Mouse (Mus musculus): ENCODE measurements around the gene Klhdc7b. TPM values are rescaled to one million over a fixed set of nuclear protein-coding genes. Genes with fewer than 3 reads are reported as not detected.
"Not testable (repeated sequence)": the region's sequence is repeated elsewhere in the genome, so short reads cannot be mapped to it uniquely, and the experiment has no call there.

Klhdc7b gene
- polyA plus RNA-seq, 1 experiment from 2014 or later, result 0.05 TPM

DNA sequence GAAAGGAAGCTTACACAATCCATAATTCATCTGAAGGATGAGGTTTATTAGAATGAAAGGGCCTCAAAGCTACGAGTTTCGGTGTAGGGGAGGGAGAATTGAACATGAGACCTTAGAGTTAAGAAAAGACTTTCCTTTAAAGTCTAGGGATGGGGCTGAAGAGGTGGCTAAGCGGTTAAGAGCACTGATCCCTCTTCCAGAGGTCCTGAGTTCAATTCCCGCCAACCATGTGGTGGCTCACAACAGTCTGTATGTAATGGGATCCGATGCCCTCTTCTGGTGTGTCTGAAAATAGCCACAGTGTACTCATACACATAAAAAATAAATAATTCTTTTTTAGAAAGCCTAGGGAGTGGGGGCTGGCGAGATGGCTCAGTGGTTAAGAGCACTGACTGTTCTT is 45.6 kb downstream of the Klhdc7b start:
- Histone ChIP-seq H3K4me2 (peak overlapping the region; percentile 90), H3K4me1 (replicated peaks) (peaks cover 28% of the 10 kb centered on the region), H3K9me3 (no peaks in the 10 kb centered on the region), H3K36me3 (peaks cover 25% of the 10 kb centered on the region), H3K27ac (peak overlapping the region; percentile 98), H3K9ac (peak overlapping the region; percentile 84), H3K4me3 (peak overlapping the region; percentile 78), H3K27me3 (no peaks in the 10 kb centered on the region)
- ATAC-seq (ENCODE audit: low FRiP score), result no peak
- WGBS, result 49% methylated on average over 6 of the region's 6 CpGs

DNA sequence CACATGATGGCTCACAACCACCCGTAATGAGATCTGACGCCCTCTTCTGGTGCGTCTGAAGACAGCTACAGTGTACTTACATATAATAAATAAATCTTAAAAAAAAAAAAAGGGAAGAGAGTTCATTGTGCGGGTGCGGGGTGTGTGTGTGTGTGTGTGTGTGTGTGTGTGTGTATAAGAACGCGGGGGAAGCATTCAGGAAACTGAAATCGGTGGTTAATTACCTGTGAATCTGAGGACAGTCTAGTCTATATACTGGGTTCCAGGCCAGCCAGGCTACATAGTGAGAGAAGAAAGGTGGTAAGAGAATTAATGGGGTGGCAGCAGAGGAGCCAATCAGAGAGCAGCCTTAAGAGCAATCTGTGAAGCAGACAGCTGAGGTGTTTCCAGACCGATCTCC is 46.1 kb downstream of the Klhdc7b start:
- peak overlapping the region; percentile 90 for H3K4me2 ChIP-seq
- H3K36me3 ChIP-seq, result peaks cover 22% of the 10 kb centered on the region
- not testable (repeated sequence) for ATAC-seq (ENCODE audit: low FRiP score); H3K27me3 ChIP-seq; H3K4me3 ChIP-seq; H3K9ac ChIP-seq; H3K27ac ChIP-seq; H3K9me3 ChIP-seq
- peaks cover 28% of the 10 kb centered on the region for H3K4me1 ChIP-seq (replicated peaks)
- 79% methylated on average over 9 of the region's 9 CpGs for WGBS

DNA sequence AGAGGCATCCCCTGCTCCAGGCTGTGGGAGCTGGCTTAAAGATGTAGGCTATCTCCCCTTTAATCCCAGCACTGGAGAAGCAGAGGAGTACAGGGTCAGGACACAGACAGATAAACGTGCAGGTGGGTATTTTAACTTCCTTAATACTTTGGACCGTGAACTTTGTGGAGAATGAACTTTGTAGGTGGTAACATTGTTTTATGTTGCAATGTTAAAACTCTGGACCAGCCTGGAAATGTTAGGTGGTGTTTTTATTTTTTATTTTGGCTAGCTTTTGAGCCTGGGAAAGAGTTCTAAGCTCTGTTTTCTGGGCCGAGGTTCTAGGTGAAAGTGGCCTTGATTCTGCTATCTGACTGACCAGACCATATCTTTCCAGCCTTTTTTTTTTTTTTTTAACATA is 46.6 kb downstream of the Klhdc7b start:
- H3K27me3 ChIP-seq, result no peaks in the 10 kb centered on the region
- no peak overlapping the region for H3K9ac ChIP-seq
- no peak for ATAC-seq (ENCODE audit: low FRiP score)
- WGBS, result 94% methylated on average over 3 of the region's 3 CpGs
- no peak overlapping the region for H3K4me3 ChIP-seq
- no peaks in the 10 kb centered on the region for H3K9me3 ChIP-seq
- no peak overlapping the region for H3K27ac ChIP-seq
- peaks cover 17% of the 10 kb centered on the region for H3K36me3 ChIP-seq
- peaks cover 28% of the 10 kb centered on the region for H3K4me1 ChIP-seq (replicated peaks)
- no peak overlapping the region for H3K4me2 ChIP-seq

GRCm38 (mm10) chr15:89431806-89432205 is 47.1 kb downstream of the Klhdc7b start:
- H3K4me2 ChIP-seq, result no peak overlapping the region
- no peaks in the 10 kb centered on the region for H3K27me3 ChIP-seq
- no peak overlapping the region for H3K9ac ChIP-seq
- no peak for ATAC-seq (ENCODE audit: low FRiP score)
- no peaks in the 10 kb centered on the region for H3K9me3 ChIP-seq
- H3K27ac ChIP-seq, result no peak overlapping the region
- WGBS, result 91% methylated on average over 6 of the region's 6 CpGs
- H3K4me3 ChIP-seq, result no peak overlapping the region
- peaks cover 28% of the 10 kb centered on the region for H3K4me1 ChIP-seq (replicated peaks)
- H3K36me3 ChIP-seq, result peaks cover 11% of the 10 kb centered on the region

DNA sequence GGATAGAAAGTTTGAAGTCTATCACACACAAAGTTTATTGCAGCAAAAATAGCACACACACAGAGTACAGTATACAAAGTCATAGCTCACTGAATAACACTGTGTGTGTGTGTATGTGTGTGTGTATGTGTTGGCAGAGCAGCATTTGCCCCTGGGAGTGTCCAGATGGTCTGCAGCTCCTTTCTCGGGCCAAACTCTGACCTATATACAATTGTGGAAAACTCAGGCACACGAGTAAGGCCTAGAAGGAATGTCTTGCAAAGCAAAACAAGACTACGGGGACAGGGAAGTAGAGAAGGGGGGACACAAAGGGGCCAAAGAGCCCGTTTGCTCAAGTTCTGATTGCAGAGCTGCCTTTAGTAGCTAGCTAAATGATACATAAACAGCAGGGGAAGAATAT is 48.2 kb downstream of the Klhdc7b start:
- Histone ChIP-seq H3K27ac (no peak overlapping the region), H3K27me3 (no peaks in the 10 kb centered on the region), H3K4me2 (no peak overlapping the region), H3K4me1 (replicated peaks) (peaks cover 24% of the 10 kb centered on the region), H3K4me3 (no peak overlapping the region), H3K36me3 (no peaks in the 10 kb centered on the region), H3K9me3 (no peaks in the 10 kb centered on the region), H3K9ac (no peak overlapping the region)
- no peak for ATAC-seq (ENCODE audit: low FRiP score)
- WGBS, result 74% methylated on average over 4 of the region's 4 CpGs

DNA sequence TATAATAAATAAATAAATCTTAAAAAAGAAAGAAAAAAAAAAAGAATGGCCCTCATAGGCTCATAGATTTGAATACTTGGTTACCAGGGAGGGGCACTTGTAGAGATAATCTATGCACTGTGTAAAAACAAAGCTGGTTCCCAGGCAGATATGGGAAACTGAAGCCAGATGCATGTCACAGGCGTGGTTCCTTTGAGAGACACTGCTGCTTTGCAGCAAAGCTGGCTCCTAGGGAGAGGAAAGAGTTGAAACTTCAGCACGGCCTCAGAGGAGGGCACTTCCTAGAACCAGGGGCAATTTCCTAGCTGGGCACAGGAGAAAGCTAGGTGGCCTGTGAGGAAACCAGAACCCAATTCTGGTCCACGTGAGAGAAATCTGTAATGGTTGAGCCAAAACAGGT is 49.4 kb downstream of the Klhdc7b start:
- H3K4me2 ChIP-seq, result no peak overlapping the region
- no peak for ATAC-seq (ENCODE audit: low FRiP score)
- no peak overlapping the region for H3K4me3 ChIP-seq
- H3K27ac ChIP-seq, result no peak overlapping the region
- WGBS, result 68% methylated on average over 3 of the region's 3 CpGs
- H3K9me3 ChIP-seq, result no peaks in the 10 kb centered on the region
- H3K4me1 ChIP-seq (replicated peaks), result peaks cover 14% of the 10 kb centered on the region
- no peaks in the 10 kb centered on the region for H3K27me3 ChIP-seq
- H3K9ac ChIP-seq, result no peak overlapping the region
- no peaks in the 10 kb centered on the region for H3K36me3 ChIP-seq

GRCm38 (mm10) chr15:89435878-89436277 is 51.2 kb downstream of the Klhdc7b start:
- Histone ChIP-seq H3K36me3 (no peaks in the 10 kb centered on the region), H3K27me3 (no peaks in the 10 kb centered on the region), H3K4me3 (no peak overlapping the region), H3K4me1 (replicated peaks) (peaks cover 8% of the 10 kb centered on the region; the same call in 1 of the 2 replicates), H3K27ac (no peak overlapping the region), H3K9ac (no peak overlapping the region), H3K9me3 (no peaks in the 10 kb centered on the region), H3K4me2 (no peak overlapping the region)
- WGBS, result 91% methylated on average over 5 of the region's 5 CpGs
- no peak for ATAC-seq (ENCODE audit: low FRiP score)

Other genes with a start within 250 kb of the Klhdc7b start
- 5.9 and 7.1 TPM in 2 replicates for gene Mapk12, start 244.2 kb upstream of the Klhdc7b start, polyA plus RNA-seq (2015; fragmentation: Nextera tagmentation; extraction: Ambion mirVana)
- 36.1 and 36.5 TPM in 2 replicates for gene Mapk11, start 235.3 kb upstream of the Klhdc7b start, polyA plus RNA-seq (2015; fragmentation: Nextera tagmentation; extraction: Ambion mirVana)
- 99.2 and 104 TPM in 2 replicates for gene Plxnb2, start 204.1 kb upstream of the Klhdc7b start, polyA plus RNA-seq (2015; fragmentation: Nextera tagmentation; extraction: Ambion mirVana)
- gene Dennd6b, start 188.4 kb upstream of the Klhdc7b start, polyA plus RNA-seq (2015; fragmentation: Nextera tagmentation; extraction: Ambion mirVana), result 75.1 and 86.5 TPM in 2 replicates
- gene Ppp6r2, start 173.4 kb upstream of the Klhdc7b start, polyA plus RNA-seq (2015; fragmentation: Nextera tagmentation; extraction: Ambion mirVana), result 82.8 and 87.3 TPM in 2 replicates
- 78.4 and 83.3 TPM in 2 replicates for gene Sbf1, start 69.6 kb upstream of the Klhdc7b start, polyA plus RNA-seq (2015; fragmentation: Nextera tagmentation; extraction: Ambion mirVana)
- gene Adm2, start 62.2 kb upstream of the Klhdc7b start, polyA plus RNA-seq (2015; fragmentation: Nextera tagmentation; extraction: Ambion mirVana), result not detected in 2 replicates
- not detected in 2 replicates for gene Miox, start 50.5 kb upstream of the Klhdc7b start, polyA plus RNA-seq (2015; fragmentation: Nextera tagmentation; extraction: Ambion mirVana)
- 32.2 and 32.6 TPM in 2 replicates for gene Lmf2, start 29.3 kb upstream of the Klhdc7b start, polyA plus RNA-seq (2015; fragmentation: Nextera tagmentation; extraction: Ambion mirVana)
- gene Ncaph2, start 29.2 kb upstream of the Klhdc7b start, polyA plus RNA-seq (2015; fragmentation: Nextera tagmentation; extraction: Ambion mirVana), result 104 TPM in 2 replicates
- gene Sco2, start 11.1 kb upstream of the Klhdc7b start, polyA plus RNA-seq (2015; fragmentation: Nextera tagmentation; extraction: Ambion mirVana), result 10.9 and 11.3 TPM in 2 replicates
- 2.2 and 2.4 TPM in 2 replicates for gene Tymp, start 7.9 kb upstream of the Klhdc7b start, polyA plus RNA-seq (2015; fragmentation: Nextera tagmentation; extraction: Ambion mirVana)
- gene Odf3b, start 5.6 kb upstream of the Klhdc7b start, polyA plus RNA-seq (2015; fragmentation: Nextera tagmentation; extraction: Ambion mirVana), result 2.4 and 3.4 TPM in 2 replicates
- not detected in 2 replicates for gene Syce3, start 25.6 kb downstream of the Klhdc7b start, polyA plus RNA-seq (2015; fragmentation: Nextera tagmentation; extraction: Ambion mirVana)
- gene Cpt1b, start 40.9 kb downstream of the Klhdc7b start, polyA plus RNA-seq (2015; fragmentation: Nextera tagmentation; extraction: Ambion mirVana), result 0.99 and 1.3 TPM in 2 replicates
- gene C730034F03Rik, start 44.7 kb downstream of the Klhdc7b start, polyA plus RNA-seq (2015; fragmentation: Nextera tagmentation; extraction: Ambion mirVana), result 5.4 and 8.2 TPM in 2 replicates
- not detected in 2 replicates for gene Gm44502, start 44.8 kb downstream of the Klhdc7b start, polyA plus RNA-seq (2015; fragmentation: Nextera tagmentation; extraction: Ambion mirVana)
- 92.7 and 98.4 TPM in 2 replicates for gene Chkb, start 45.0 kb downstream of the Klhdc7b start, polyA plus RNA-seq (2015; fragmentation: Nextera tagmentation; extraction: Ambion mirVana)
- gene Mapk8ip2, start 69.0 kb downstream of the Klhdc7b start, polyA plus RNA-seq (2015; fragmentation: Nextera tagmentation; extraction: Ambion mirVana), result 74.0 and 80.1 TPM in 2 replicates
- gene Arsa, start 92.5 kb downstream of the Klhdc7b start, polyA plus RNA-seq (2015; fragmentation: Nextera tagmentation; extraction: Ambion mirVana), result 19.7 and 21.2 TPM in 2 replicates
- 11.0 and 12.1 TPM in 2 replicates for gene Shank3, start 114.7 kb downstream of the Klhdc7b start, polyA plus RNA-seq (2015; fragmentation: Nextera tagmentation; extraction: Ambion mirVana)
- gene Acr, start 183.4 kb downstream of the Klhdc7b start, polyA plus RNA-seq (2015; fragmentation: Nextera tagmentation; extraction: Ambion mirVana), result 1.5 and 2.0 TPM in 2 replicates
- 72.5 and 73.7 TPM in 2 replicates for gene Rabl2, start 207.0 kb downstream of the Klhdc7b start, polyA plus RNA-seq (2015; fragmentation: Nextera tagmentation; extraction: Ambion mirVana)

Measured in hindbrain, embryonic 13.5 days (tissue).